Mouse (Mus musculus): ENCODE measurements around the gene Pfkfb4. TPM values are rescaled to one million over a fixed set of nuclear protein-coding genes. Genes with fewer than 3 reads are reported as not detected.
A peak's percentile ranks its signal among the peaks of the same experiment; 100 is the strongest.

The Pfkfb4 gene
- total RNA-seq, 2 experiments from 2014 or later = 12.3 to 13.3 TPM

DNA sequence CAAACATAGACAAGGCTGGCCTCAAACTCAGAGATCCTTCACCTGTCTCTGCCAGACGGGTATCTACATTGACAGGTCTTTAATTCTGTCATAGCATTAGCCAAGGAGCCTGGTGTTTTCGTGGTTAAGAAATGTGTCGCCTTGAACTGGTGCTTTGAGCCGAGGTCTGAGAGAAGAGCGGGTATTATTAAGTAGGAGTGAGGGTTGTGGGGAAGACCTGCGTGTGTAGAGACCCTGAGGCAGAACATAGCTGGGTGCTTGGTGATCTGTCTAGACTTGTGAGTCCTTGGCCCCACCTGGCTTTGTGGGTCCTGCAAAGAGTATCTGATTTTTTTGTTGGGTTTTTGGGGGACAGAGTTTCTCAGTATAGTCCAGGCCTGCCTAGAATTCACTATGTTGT is 62.3 kb downstream of the Pfkfb4 start:
- ATAC-seq (replicated peaks; ENCODE audit: low FRiP score, poor library complexity, severe bottlenecking) = no peak

DNA sequence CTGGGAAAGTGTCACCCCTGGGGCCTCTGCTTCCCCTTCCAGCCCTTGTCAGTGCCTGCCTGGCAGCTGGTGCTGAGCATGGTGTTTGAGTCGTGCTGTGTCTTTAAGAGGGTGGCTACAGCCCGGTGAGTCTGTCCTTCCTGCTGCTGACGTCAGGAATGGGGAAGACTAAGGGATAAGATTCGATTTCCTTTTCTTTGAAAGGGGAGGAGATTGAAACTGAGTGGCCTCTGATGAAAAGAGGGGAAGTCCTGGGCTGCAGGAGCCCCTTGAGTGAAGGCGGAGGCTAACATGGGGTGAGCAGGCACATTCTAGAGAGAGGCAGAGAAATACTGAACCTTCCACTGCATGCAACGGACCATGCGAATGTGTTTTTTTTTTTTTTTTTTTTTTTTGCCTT is 63.1 kb downstream of the Pfkfb4 start:
- ATAC-seq (replicated peaks; ENCODE audit: low FRiP score, poor library complexity, severe bottlenecking) = no peak

DNA sequence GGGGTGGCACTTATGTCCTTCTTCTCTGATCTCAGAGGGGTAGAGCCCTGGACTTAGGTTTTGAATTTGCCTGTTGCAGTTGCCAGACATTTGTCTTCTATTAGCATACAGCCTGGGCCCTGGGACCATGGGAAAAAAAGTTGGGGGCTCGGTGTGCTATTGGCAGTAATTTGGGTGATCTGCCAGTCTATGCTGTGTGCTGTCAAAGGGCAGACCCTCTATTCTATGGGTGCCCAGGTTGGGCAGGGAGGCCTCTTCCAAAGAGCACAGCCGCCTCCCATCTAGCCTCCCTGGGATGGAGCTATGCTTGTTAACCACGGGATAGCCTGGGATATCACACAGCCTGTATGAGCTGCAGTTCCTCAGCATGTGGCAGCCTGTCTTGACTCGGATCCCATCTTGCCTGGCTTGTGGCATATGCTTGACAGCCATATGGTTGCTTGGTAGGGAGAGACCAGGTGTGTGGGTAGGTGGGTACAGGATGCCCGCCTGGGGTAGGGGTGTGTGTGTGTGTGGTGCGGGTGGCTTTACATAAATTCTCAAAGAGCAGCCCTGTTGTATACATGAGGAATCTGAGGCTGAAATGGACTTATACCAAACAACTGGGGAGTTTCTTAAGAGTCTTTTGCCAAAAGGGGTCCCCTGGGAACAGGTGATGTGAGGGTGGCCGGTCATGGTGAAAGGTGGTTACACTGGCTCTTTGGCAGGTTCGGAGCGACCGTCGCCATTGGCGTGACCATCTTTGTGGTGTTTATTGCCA is 63.9 kb downstream of the Pfkfb4 start:
- ATAC-seq (replicated peaks; ENCODE audit: low FRiP score, poor library complexity, severe bottlenecking) = no peak

DNA sequence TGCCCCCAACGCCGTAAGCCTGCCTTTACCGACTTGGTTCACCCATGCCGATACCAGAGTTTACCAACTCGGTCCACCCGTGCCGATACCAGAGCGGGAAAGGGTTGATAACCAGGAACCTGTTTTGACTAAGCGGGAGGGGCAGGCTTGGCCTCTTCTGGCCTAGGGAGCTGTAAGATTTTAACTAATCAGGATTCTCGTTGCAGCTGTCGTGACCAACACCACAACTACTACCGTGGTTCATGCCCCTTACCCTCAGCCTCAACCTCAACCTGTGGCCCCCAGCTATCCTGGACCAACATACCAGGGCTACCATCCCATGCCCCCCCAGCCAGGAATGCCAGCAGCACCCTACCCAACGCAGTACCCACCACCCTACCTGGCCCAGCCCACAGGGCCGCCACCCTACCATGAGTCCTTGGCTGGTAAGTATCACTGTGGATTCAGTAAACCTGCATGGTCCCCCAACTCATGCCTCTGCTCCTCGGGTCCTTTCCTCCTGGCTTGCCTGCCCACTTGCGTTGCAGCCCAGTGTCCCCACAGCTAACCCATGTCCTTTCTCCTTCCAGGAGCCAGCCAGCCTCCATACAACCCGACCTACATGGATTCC is 64.6 kb downstream of the Pfkfb4 start:
- no peak for ATAC-seq (replicated peaks; ENCODE audit: low FRiP score, poor library complexity, severe bottlenecking)

DNA sequence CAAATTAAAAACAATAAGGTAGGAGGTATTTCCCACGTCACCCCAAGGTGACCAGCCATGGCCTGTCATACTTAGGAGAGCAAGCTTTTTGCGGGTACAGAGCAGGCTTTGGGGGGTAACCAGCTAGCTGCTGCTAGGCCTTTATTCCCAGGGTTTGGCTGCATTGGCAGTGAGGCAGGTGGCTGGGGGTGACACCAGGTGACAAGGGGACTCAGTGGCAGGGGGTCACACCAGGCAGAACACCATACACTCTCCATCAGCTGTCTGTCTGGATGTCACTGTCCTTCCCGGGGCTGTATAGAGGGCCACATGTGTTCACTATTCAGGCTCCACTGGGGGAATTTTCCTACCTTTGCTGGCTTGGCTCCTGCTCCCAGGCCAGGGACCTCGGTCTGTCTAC is 65.3 kb downstream of the Pfkfb4 start:
- ATAC-seq (replicated peaks; ENCODE audit: low FRiP score, poor library complexity, severe bottlenecking) = no peak

DNA sequence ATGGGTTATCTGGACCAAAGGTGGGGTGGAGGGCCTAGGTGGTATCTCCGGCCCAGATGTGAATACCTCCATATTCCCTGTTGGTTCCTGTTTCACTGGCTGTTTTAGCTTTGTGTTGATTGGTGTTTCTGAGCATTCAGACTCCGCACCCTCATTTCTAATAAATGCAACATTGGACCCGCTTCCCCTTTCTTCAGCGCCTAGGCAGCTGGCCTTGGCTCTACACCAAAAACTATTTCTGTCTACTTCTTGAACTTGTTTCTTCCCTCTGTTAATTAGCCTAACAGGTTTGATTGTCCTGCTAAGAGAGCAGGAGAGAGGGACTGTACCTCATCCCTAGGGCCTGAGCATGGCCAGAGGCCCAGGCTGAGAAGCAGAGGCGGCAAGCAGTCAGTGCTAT is 66.0 kb downstream of the Pfkfb4 start:
- no peak for ATAC-seq (replicated peaks; ENCODE audit: low FRiP score, poor library complexity, severe bottlenecking)

DNA sequence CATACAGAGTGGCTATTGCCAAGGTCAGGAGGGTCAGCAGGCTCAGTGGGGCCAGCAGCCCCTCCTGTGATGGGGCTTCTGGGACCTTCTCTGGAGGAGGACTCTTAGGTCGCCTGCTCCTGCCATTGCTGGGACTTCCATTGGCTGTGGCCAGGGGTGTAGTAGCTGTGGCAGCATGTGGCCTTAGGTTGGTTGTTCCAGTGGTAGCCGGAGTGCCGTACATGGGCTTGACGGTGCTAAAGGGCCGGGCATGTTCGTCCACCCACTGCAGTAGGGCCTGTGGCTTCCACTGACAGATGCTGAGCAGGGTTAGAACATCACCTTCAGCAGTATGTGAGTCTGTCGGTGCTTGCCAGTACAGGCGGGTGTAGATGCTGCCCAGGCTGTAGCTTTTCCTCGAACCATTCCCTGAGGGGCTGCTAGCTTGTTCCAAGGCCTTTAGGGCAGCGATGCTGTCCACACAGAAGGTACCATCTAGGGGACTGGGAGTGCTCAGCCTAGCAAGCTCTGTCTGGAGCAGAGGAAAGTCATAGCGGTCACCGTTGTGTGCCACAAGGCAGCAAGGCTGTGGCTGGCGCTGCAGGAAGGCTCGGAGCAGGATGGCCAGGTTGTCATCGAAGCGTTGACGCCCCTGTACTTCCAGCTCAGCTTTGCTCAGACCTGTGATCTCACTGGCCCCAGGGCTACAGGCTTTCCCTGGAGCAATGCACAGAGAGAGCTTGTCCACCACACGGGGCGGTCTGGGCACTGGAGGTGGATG is 66.6 kb downstream of the Pfkfb4 start:
- no peak for ATAC-seq (replicated peaks; ENCODE audit: low FRiP score, poor library complexity, severe bottlenecking)

DNA sequence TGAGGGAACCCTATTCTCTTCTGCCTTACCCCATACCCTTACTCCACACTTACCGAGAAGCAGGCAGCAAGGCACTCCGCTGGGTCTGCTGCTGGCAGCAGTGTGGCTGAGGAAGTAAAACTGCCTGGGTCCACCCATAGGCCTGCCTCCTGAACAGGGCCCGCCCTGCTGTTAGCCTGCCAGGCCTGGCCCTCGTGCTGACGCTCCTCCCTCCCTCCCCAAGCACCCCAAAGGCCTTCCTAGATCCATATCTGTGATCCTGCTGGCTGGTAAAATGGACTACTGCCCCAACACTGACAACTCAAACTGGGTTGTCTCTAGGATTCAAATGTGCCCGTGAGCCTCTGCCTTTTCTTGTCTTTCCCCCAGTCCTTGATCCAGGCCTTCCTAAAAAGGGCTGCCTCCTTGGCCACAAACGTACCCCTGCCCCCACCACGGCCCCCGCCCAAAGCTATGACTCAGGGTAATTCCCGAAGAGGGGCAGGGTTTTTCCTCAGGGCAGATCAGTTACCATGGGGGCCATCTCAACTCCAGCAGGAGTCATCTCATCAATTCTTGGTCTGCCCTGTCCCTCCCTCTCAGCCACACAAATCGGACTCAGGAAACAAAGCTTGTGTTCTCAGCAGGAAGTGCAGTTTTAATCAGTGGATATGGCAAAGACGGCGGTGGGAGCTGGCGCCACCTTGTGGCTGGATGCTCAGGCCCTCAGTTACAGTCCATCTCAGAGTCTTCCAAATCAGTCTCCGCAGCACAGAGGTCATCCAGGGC is 67.7 kb downstream of the Pfkfb4 start, which contains the start of gene Trex1:
Trex1 (minus strand) TSS at position 599 of the 768 bp plus-strand sequence.
- peak; percentile 91 for ATAC-seq (replicated peaks; ENCODE audit: low FRiP score, poor library complexity, severe bottlenecking)

DNA sequence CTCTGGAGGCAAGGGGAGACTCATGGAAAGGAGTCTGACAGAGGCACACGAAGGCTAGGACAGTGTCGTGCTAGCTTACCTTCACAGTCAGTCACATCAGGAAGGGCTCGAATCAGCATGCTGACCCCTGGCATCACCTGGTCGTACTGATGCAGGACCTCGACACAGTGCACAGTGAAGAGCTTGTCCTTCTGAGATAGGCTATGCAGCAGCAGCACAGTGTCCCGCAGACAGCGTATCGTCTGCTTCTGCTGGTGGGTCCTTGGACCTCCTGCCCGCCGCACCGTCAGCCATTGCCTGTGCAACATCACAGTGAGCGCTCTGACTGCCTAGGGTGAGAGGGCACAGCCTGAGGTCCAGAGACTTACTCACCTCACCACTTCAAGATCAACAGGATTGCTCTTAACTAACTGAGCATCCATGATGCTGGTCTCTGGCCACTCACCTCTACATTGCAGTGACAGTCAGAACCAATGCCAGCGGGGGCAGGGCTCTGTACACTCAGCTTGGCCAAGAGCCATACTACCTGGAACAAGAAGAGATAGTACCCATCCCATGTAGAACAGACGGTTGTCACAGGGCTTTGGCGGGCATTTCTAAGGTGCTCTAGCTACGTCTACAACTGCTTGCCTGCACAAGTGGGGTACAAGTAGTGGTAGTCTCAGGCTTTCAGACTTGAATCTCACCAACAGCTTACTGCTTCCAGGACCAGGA is 68.8 kb downstream of the Pfkfb4 start:
- ATAC-seq (replicated peaks; ENCODE audit: low FRiP score, poor library complexity, severe bottlenecking) = no peak

DNA sequence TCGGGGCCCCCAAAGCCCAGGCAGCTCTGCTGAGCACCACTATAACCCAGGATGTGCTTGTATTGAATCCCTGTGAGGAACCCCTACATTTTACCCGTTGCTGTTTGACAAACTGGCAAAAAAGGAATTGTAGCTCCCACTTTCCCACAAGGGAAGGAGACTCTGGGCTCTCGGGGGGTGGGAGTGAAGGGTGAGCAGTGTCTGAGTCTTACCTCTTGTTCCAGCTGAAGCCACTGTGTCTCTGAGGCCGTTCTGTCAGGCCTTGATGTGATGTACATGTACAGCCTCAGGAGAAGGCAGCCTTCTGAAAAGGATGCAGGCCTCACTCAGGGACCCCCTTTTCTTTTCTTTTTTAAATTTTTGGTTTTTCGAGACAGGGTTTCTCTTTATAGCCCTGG is 69.3 kb downstream of the Pfkfb4 start:
- no peak for ATAC-seq (replicated peaks; ENCODE audit: low FRiP score, poor library complexity, severe bottlenecking)

DNA sequence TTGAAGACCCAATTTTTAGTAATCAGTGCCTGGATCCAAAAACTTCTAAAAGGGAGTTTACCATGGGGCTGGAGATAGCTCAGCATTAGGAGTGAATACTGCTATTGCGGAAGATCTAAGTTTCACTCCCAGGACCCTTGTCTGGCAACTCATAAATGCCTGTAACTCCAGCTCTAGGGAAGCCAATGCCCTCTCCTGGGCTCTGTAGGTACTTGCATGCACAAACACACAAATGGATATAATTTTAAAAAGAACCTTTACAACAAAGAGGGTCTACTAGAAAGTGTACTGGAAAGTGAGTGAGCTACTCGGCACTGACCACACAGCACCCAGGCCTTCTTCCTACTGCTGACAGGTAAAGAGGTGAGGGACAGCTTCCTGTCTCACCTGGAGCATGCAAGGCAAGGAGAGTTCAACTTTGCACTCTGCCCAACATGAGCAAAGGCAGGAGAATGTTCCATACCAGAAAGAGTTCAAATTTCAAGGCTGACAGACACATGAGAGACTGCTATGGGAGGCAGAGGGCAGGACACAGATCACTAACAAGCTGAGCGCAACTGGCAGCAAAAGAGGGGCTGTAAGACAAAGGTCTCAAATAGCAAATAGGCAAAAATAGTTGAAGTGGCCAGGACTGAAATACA is 76.6 kb downstream of the Pfkfb4 start:
- no peak for ATAC-seq (replicated peaks; ENCODE audit: low FRiP score, poor library complexity, severe bottlenecking)

DNA sequence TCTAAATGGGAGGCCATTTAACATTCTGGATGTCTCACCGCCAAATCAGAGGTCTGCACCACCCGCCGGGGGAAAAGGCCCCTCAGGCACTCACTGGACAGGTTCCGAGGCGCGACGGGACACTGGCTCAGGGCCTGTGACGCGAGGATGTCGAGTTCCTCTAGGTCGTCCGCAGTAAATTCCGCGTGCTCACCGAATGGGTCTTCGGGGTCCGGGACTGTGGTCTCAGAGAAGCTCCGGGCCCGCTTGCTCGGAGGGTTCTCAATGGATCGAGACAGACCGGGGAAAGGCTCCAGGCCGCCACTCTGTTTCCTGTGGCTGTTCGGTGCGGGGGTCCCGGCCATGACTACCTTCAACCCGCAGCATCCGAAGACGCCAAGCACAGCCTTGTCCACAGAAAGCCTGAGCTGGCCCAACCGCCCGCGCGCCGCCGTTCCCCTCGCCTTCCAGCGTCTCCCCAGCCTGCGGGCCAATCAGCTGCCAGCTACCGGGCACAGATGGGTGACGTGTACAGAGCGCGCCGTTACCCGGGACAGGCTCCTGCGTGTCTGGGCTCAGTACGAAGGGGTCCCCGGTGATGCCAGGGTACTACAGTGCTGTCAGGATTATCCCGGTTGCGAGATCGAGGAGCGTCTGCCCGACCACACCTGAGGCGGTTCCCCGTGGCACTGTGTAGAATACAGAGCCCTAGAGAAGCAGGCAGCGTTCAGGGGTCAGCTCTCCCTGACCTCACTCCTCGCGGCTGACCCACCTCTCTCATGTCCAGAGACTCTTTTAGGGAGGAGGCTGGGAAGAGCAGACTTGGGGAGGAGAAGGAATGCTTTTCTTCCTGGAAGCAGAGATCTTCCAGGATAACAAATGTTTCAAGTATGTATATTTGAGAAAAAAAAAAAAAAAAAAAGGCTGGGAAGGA is 82.3 kb downstream of the Pfkfb4 start, which contains the start of gene Atrip:
Atrip (minus strand) TSS at position 464 of the 913 bp plus-strand sequence.
- peak; percentile 99 for ATAC-seq (replicated peaks; ENCODE audit: low FRiP score, poor library complexity, severe bottlenecking)

DNA sequence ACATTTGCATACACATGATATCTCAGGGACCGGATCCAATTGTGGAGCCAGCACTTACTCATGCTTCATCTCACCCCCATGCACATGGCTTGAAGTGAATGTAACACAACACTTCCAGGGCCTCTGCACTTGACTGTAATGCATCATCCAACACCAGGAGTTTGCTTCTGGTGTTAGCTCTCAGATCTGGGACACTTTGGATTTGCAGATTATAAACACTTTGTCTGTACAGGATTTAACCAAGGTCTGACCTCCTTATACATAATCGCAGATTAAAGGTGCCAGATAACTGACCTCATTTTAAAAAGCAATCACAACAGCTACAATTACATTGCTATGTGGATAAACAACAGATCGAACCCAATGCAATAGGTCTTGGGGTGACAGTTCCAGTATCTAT is 88.9 kb downstream of the Pfkfb4 start:
- no peak for ATAC-seq (replicated peaks; ENCODE audit: low FRiP score, poor library complexity, severe bottlenecking)

DNA sequence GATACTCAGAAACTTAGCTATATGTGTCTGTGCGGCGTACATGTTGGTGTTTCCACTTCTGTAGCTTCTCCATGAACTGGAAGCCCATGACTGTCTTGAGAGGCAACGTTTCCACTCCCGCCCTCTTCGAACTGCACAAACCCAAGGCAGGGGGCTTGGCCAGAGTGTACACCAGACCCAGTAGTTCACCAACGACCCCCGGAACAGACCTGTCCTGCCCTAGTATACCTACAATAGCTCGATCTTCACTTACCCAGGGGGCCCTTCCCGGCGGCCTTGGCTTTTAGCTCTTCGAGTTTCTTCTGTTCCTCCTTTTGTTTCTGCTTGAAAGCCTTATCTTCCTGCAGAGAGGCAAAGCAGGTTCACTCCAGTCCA is 90.2 kb downstream of the Pfkfb4 start:
- 0 out of 2 replicates have a peak, but pooled peaks have one; percentile 17 for ATAC-seq (replicated peaks; ENCODE audit: low FRiP score, poor library complexity, severe bottlenecking)
